Mouse (Mus musculus): ENCODE data around the gene Fam124b.
A peak's percentile ranks its signal among the peaks of the same experiment; 100 is the strongest.

The Fam124b gene

GRCm38 (mm10) chr1:80218268-80218667, at the start of gene Fam124b:
Gene Fam124b, minus strand, starts transcription at chr1:80218473.
- peak; percentile 30 for DNase-seq (ENCODE audit: low read depth, low spot score)

- DNase-seq (ENCODE audit: low read depth, low spot score) = no peak
Observed at GRCm38 (mm10) chr1:80260443-80260842, 42.2 kb upstream of the Fam124b start.

DNA sequence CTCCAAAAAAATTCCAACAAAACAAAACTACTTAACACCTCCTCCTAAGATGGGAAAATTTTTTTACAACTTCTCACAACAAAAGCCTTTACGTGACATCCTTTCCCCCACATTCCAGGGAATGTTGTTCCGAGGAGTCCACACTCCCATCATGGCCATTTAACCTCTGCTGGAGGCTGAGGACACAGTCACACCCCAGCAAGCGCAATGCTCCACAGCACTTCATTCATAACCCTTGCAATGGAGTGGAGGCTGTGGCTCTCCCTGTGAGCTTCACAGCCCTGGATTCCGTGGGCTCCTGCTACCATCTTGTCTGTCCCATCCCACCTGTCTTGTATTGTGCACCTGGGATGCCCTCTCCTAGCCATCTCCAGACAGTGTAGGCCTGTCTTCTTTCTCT, 40.4 kb upstream of the Fam124b start:
- DNase-seq (ENCODE audit: low read depth, low spot score) = no peak

- no peak for DNase-seq (ENCODE audit: low read depth, low spot score)
Observed at GRCm38 (mm10) chr1:80253309-80253708, 35.0 kb upstream of the Fam124b start.

- no peak for DNase-seq (ENCODE audit: low read depth, low spot score)
Observed at GRCm38 (mm10) chr1:80250247-80250646, 32.0 kb upstream of the Fam124b start.

DNA sequence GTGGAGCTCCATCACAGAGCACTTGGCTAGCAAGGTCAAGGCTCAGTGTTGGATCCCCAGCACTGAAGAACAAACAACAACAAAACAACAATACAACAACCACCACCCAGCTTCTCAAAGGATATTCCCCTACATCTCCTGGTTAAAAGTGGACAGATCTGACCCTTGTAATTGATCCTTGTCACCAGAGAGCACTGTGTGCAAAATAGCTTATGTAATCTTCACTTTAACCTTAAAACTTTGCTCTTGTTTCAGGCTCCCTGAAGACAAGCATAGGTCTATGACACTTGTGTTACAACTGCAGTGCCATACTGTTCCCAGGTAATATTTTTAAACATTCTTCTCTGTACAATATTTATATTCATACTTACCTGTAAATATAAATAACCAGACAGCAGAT, 28.9 kb upstream of the Fam124b start:
- no peak for DNase-seq (ENCODE audit: low read depth, low spot score)

- DNase-seq (ENCODE audit: low read depth, low spot score) = no peak
Observed at GRCm38 (mm10) chr1:80244123-80244522, 25.9 kb upstream of the Fam124b start.

DNA sequence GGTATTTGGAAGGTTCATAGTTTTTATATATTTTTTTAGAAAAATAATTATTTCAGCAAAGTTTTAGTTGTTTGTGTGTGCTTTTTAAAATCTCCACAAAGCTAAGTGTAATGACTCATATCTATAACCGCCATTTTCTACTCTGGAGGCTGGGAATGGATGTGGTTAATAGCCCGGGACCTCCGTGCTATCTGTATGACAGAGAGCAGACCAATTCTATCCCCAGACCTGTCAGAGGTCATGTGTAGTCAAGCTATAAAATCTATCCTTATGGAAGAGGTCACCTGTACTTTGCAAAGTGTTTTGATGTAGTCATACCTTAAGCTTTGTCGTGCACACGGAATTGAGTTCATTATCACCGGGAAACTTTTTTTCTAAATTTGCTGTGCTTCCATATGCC, 23.3 kb upstream of the Fam124b start:
- no peak for DNase-seq (ENCODE audit: low read depth, low spot score)

DNA sequence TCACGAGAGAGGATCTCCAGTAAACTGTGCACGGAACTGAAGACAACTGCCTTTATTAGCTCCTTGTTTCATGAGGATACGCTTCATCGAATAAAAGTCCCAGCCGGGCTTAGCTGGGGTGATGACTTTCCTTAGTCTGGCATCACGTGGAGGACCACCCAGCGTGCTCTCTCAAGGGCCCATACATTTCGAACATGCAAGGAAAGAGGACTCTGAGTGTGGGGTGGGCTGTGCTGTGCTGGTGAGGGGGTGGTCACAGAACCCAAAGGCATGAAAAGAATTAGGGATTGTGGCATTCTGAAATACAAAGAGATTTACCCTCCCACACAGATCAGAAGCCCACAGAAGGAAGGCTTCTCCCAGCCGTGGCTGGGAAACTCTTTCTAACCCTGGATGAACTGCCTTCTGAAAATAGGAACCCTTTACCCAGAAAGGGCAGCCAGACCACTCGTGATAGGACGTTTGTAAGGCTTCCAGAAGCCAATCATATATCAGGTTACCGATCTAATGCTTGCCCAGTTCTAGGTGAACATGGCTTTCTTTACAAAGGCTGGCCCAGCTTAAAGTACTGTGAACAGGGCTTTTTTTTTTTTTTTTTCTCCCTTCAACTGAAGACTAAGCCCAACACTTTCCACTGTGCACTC, 21.9 kb upstream of the Fam124b start:
- DNase-seq (ENCODE audit: low read depth, low spot score) = peak; percentile 27

DNA sequence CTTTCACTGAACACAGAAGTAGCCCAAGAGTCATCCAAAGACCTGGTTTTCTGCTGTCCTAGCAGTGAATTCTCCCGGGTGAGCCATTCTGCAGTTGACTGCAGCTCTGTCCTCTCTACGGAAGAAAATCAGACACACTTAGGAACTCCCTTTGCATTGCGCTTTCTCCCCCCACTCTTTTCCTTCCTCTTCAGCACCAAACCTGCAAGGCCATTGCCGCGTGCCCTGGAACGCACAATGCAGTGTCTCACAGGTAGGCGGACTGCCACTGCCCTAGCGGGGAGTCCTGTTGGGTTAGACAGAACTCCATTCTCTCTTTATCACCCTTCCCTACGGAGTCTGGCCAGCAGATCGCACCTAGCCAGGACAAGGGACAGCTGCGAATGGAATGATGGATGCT, 21.2 kb upstream of the Fam124b start:
- DNase-seq (ENCODE audit: low read depth, low spot score) = peak; percentile 31

GRCm38 (mm10) chr1:80236951-80237702, 18.9 kb upstream of the Fam124b start:
- peak; percentile 89 for DNase-seq (ENCODE audit: low read depth, low spot score)

DNA sequence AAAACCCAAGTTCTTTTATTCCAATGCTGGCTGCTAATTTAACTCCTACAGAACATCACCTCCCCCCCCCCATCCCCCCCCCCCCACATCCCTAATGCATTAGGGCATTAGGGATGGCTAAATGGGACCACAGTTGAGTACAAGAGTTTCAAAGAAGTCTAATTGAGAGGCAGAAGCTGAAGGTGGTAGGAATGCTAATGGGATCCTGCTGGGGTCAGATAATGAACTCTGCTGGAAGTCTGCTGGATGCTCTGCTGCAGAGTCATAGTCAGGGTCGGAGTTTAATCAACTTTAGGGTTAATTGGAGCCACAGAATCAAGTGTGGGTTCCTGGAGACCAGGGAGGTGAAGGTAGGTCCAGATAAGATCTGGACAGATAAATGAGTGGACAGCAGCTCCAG, 17.9 kb upstream of the Fam124b start:
- peak; percentile 70 for DNase-seq (ENCODE audit: low read depth, low spot score)

DNA sequence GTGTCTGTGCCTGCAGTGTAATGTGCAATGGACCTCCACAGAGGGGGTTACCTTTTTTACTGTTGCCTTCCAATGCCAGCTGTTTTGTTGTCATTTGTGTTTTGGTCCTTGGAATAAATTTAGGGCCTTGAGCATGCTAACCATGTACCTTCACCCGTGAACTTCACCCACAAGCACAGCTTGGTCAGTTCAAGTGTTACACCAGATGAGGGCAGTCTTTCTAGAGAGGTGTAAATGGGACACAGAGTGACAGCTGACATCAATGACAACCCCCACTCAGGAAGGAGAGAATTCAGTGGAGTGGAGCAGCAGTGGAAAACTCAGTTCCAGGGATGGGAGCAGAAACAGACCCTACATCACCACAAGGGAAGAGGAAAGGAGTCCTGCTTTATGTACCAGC, 12.3 kb upstream of the Fam124b start:
- DNase-seq (ENCODE audit: low read depth, low spot score) = peak; percentile 28

- DNase-seq (ENCODE audit: low read depth, low spot score) = no peak
Observed at GRCm38 (mm10) chr1:80224839-80225412, 6.7 kb upstream of the Fam124b start.

DNA sequence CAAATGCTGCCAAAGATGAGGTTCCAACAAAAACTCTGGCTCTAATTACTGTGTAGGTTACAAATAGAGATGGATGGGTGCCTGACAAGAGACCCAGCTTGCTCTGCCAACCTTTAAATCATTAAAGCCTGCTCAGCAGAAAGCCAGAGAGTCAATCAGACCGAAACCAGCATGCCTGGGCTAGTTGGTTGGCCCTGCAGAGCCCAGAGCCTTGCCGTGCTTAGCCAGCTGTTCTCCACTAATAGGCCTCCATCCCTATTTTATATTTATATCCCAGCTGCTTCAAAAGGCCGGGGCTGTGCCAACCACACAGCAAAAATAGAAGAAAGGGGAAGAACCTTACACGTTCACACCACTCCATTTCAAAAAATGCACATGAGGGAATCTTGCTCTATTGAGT, 2.9 kb upstream of the Fam124b start:
- no peak for DNase-seq (ENCODE audit: low read depth, low spot score)

DNA sequence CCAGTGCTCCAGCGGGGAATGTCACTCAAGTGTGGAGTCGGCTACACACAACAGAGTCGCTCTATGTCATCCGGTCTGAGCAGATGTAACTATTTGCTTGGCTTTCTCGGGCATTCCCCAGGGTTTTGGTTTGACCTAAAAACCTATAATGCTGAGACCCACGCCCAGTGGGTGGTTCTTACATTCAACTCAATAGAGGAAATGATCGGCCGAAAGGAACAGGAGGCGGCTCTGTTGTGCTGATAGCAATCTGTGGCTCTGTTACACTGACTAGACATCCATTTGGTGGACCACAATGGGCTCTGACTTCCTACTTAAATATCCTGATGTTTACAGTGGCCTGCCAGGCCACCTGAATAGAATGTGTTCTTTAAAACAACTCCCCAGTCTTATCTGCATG, 4.4 kb downstream of the Fam124b start:
- no peak for DNase-seq (ENCODE audit: low read depth, low spot score)

DNA sequence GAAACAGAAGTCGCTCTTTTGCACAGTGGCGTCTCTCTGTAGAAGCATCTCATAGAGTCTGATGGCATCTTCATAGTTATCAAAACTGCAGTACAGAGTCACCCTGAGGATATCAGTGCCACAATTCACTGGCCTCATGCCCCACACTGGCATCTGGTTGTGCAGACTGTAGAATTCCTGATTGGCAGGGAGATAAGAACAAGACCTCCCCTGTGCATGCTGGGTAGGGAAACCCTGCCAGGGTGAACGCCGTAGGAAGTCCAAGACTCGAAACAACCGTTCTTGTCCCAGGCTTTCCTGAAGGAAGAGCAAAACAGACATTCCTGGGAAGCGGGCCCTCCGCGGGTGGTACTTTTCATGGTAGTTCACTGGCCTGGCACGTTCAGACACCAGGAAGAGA, 5.1 kb downstream of the Fam124b start:
- no peak for DNase-seq (ENCODE audit: low read depth, low spot score)

DNA sequence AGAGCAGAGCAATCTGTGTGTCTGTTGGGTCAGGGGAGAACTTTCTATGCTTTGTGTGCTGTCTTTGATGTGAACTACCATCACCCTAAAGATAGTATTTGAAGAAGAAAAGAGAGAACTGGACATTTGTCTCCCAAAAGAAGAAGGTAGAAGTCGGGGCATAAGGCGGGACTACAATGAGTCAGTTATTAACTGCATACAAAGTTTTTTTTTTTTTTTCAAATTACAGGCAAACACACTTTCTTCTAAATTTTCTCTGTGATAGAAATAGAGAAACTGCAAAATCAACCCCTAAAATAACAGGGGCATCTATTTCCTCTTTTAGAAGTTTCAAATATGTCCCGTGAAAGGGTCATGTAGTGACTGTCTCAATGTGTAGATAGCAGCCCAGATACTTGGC, 16.0 kb downstream of the Fam124b start:
- no peak for DNase-seq (ENCODE audit: low read depth, low spot score)

GRCm38 (mm10) chr1:80192837-80193236, 25.4 kb downstream of the Fam124b start:
- DNase-seq (ENCODE audit: low read depth, low spot score) = no peak

DNA sequence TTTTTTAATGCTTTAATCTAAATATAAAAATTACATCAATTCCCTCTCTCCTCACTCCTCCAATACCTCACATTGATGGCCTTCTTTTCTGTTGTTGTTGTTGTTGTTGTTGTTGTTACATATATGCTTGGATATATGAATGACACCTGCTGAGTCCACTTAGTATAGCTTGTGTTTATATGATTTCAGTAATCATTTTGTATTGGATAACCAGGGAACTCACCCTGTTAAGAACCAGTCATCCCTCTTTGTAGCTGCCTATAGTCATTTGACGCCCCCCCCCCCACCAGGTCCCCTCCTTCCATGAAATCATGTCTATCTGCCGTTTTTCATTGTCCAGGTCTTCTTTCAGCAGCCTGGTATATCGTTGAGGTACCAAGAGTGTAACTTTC, 36.9 kb downstream of the Fam124b start:
- no peak for DNase-seq (ENCODE audit: low read depth, low spot score)

DNA sequence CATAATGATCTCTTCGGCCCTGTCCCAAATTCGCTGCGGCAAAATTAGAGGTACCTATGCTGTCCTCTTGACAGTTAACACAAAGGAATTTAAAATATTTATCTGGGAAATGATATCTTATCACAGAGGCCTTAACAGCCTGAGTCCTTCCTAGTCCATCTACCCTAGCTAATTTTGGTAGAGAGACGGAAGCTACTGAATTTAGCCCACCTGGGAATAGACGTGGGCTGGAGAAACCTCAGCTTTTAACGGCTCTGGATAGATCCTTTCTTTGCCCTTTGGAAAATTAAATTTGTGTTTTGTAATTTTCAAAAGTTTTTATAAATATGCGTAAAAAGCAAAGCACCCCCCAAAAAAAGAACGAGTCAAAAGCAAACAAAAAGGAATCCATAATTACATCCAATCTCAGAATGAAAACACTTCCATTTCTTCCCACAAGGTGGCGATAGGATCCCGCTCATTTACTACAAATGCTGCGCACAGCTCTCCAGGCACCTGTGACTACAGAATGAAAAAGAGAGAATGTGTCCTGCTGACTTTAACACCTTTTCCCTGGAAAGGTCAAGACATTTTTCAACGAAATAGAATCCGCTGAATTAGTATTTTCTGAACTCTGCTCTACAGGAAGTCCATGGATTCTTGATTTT, 37.4 kb downstream of the Fam124b start:
- peak; percentile 71 for DNase-seq (ENCODE audit: low read depth, low spot score)

GRCm38 (mm10) chr1:80180128-80180527, 38.1 kb downstream of the Fam124b start:
- DNase-seq (ENCODE audit: low read depth, low spot score) = peak; percentile 76

Measured in ES-CJ7 (cell line).